Mouse (Mus musculus) adrenal gland, postnatal 14 days (tissue): Measurements from ENCODE around the gene Tnfsf12. TPM values are rescaled to one million over a fixed set of nuclear protein-coding genes. Genes with fewer than 3 reads are reported as not detected.

ENCODE experiments used
- DNase-seq: peaks from one replicate; pipeline ENCODE4 v3.0.0; 2021; ENCODE audit warnings: mixed read lengths
- total RNA-seq: library from RNA; stranded (reverse); gene quantifications from 2 replicates; pipeline ENCODE4 v1.2.3, GENCODE M21; 2021

Tnfsf12 gene
- total RNA-seq, 1 experiment from 2014 or later = 20.3 TPM

DNA sequence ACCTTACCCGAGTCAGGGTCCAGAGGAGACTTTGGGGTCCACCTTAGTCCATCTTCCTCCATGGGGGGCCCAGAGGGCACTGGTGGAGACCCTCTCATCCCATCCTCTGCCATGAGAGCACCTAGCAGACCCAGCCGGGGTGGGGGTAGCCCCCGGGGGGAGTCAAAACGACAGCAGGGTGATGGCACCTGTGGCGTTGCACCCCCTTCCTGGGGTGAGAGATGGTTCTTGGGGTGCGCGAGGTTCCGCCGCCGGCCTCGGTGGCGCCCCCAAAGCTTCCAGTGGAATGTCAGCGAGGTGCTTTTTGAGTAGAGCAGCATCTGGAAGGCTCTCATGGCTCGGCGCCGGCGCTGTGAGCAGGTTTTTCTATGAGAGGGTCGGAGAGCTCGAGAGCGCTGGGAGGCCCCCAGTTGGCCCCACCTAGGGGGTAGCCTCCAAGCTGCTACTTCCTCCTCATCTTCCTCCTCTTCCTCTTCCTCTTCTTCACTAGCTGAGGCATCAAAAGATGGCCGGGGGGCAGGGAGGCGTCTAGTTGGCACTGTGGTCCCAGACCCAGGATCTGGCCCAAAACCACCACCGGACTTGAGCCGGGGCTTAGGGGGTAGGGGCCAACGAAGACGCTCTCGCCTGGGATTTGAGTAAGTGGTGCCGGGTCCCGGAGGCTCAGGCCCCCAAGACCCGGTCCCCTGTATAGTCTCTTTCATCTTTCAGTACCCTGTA, 15.4 kb downstream of the Tnfsf12 start:
- peak; percentile 18 for DNase-seq

DNA sequence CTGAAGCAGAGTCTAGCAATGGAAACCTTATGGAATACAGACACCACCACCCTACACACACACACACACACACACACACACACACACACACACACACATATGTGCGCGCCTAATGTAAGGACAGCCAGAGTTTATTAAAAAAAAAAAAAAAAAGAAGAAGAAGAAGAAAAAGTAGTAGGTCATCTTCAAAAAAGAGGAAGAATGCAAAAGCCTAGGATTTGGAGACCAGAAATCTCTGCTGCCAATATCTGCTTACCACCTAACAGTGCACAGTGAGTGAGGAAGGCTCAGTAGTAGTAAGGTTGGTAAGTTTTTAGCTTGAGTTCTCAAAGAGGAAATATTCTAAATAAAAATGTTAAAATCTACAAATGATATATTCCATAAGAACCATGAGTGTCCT, 16.5 kb downstream of the Tnfsf12 start:
- DNase-seq = no peak

DNA sequence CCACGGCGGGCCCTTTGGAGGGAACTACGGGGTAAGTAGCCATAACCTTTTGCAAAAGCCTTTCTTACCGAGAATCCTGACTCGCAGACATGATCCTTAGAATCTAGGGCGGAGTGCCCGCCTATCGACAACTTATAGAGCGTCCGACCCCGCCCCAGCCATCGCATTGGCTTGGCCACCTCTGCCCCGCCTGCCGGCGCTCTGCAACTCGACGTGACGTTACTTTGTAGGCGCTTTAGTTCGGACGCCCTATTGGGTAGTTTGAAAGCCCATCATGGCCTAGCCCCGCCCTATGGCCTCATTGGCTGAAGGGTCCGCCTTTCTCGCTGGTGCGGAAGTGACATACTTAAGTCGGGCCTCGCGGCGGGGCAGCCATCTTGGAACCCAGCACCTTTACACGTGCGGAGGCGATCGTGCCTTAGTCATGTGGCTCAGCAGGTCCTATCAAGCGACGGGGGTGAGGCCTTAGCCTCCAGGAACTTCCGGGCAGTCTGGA, 23.4 kb downstream of the Tnfsf12 start, which contains the start of gene Eif4a1:
TSS of gene Eif4a1 (minus strand) at position 213 of the 496 bp plus-strand sequence.
- DNase-seq = peak; percentile 99

DNA sequence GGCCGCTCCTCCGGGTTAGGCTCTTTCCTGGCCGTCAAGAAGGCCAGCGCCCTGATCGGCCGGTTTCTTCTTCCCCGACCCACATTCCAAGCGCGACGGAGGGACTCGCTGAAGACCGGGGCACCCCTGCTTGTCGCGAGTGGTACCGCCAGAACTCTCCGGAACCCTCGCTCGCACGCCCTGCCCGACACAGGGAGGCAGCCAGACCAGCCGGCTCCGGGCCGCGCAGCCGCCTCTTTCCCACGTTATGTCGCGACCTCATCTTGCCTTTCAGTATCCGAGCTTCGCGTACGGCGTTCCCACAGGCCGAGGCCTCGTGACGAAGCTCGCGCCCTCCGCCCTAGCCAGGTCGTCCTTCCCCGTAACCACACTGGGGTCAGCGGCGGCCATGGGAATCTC, 23.9 kb downstream of the Tnfsf12 start:
- DNase-seq = no peak

DNA sequence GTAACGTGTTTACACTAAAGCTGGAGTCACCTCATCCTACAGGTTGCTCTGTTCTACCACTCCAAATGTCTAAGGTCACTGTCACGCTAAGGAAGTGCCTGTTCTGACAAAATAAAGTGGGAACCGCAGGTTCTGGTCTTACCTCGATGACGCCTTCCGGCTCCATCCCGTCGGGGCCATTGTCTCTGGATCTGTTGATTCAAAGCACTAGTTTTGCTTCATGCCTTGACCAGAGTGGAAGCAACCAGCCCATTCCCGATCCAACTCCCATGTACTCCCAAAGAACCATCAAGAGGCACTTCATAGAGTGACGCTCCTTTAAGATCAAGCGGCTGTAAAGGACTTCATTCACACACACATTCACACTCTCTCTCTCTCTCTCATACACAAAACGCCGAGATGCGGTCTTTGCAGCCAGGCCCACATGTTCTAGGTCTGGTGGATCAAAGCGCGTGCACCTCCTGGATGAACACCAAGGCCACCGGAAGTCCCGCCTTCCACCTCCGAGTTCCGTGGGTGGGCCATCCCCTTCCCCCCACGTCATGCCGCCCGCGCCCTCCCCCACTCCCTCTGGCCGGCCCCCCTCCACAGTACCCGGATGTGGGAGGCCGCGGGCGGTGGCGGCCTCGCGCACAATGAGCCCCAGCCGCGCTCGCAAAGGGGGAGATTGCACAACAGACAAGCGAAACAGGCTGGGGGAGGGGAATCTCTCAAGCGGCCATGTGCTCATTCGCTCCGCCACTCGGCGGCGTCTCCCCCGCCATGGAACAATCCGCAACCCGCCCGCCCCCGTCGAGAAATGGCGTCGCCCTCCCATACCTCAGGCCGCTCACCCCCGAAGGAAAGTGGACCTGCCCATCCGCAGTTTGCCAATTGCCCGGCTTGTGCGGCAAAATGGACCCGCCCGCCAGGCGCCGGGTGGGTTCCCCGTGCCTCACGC, 24.6 kb downstream of the Tnfsf12 start:
- peak; percentile 99 for DNase-seq

DNA sequence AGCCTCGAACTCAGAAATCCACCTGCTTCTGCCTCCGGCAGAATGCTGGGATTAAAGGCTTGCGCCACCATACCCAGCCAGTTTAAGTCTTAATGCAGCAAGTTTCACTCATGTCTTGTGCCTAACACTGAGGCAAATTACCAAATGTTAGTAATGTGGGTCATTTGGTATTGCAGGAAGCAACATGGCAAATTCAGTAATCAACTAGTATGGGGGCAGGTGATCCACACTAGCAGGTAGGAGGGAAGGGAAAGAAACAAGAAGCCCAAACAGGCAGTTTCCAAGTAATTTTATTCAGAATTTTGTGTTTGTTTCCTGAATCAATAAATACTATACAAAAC, 29.0 kb downstream of the Tnfsf12 start:
- no peak for DNase-seq

DNA sequence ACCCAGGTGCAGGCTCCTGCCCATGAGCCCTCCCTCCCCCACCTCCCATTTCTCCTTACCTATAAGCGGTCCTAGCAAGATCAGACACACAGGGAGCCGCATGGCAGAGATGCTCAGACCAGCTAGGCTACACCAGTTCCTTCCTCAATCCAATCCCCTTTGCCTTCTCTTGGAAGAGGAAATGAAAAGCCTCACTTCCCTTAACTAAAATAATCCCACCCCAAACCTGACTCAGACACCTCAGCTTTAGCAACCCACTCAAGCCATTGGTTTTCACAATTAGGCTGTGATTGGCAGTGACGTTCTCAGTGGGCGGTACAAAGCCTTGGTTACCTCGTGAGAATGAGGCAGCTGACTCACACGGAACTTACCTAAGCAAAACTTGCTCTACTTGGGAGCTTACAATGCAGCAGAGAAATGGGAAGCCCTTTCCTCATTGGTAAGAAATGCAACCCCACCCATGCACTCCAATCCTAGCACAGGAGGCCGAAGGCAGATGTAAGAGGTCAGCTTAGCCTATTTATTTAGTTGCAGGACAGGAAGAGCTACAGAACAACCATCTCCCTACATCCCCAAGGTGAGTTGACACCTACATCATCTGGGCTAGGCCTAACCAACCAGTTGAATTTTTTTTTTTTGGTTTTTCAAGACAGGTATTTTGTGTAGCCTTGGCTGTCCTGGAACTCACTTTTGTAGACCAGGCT, 29.5 kb downstream of the Tnfsf12 start, which contains the start of gene Cd68:
TSS of gene Cd68 (minus strand) at position 193 of the 704 bp plus-strand sequence.
- DNase-seq = peak; percentile 73

DNA sequence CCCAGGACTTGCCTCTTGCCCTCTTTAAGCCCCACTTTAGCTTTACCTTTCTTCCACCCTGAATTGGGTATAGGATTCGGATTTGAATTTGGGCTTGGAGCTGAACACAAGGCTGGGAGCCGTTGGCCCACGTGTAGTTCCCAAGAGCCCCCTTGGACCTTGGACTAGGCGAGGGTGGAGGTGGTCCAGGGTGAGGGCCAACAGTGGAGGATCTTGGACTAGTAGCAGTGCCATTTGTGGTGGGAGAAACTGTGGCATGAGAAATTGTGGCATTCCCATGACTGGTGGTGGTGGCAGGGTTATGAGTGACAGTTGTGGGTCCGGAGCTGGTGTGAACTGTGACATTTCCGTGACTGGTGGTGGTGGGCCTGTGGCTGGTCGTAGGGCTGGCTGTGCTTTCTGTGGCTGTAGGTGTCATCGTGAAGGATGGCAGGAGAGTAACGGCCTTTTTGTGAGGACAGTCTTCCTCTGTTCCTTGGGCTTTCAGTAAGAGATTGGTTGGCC, 30.1 kb downstream of the Tnfsf12 start:
- no peak for DNase-seq

DNA sequence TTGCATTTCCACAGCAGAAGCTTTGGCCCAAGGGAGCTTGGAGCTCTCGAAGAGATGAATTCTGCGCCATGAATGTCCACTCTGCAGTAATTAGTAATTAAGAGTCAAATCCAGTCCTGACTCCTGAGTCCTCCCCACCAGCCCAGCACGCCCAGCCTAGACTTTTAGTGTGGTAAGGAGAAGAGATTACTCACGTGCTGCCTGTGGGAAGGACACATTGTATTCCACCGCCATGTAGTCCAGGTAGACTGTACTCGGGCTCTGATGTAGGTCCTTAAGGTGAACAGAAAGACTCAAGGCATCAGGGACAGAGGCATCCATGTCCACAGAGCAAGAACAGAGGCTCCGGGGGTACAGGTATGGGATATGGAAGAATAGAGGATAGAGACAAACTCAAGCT, 30.8 kb downstream of the Tnfsf12 start:
- DNase-seq = no peak

DNA sequence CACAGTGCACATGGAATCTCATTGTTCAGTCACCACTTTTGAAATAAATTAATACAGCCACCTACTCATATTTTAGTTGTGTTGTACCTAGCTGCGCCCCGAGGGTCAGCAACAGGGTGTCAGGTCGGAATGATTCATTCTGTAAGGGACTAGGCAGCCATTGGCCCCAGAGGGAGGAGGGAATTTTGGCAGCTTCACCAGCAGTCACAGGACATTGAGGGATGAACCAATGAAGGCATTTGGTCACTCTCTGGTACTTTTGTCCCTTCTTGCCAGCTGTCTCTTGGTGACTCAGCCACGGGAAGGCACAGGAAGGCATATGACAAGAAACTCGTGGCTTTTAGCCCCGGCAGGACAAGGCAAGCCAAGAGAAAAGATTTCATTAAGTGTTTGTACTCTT, 31.9 kb downstream of the Tnfsf12 start:
- peak; percentile 83 for DNase-seq

DNA sequence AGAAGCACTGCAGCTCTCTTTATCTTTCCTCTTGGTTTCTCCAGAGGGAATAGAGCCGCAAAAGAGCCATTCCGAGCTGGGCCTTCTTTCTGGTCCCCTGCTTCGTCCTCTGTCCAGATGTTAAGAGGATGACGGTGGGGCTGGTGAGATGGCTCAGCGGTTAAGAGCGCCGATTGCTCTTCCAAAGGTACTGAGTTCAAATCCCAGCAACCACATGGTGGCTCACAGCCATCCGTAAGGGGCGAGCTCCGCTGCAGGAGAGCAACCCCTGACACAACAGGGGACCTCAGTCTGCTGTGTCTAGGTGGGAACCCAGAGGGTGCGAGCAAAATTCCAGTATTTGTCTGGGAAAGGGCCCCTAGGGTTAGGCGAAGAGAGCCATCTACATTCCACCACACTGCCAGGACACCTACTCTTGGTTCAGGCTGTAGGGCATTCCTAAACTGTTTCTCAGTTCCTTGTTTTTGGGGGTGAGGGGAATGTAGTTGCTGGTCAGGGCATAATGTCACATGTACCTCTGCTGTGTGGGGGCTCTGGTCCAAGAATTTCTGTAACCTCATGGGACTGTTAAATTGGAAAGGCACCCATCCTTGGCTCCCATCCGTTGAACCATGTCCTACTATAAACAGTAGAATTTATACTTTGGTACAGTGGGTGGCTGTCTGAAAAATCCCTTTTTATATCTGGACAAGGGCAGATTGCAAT, 32.5 kb downstream of the Tnfsf12 start:
- no peak for DNase-seq

DNA sequence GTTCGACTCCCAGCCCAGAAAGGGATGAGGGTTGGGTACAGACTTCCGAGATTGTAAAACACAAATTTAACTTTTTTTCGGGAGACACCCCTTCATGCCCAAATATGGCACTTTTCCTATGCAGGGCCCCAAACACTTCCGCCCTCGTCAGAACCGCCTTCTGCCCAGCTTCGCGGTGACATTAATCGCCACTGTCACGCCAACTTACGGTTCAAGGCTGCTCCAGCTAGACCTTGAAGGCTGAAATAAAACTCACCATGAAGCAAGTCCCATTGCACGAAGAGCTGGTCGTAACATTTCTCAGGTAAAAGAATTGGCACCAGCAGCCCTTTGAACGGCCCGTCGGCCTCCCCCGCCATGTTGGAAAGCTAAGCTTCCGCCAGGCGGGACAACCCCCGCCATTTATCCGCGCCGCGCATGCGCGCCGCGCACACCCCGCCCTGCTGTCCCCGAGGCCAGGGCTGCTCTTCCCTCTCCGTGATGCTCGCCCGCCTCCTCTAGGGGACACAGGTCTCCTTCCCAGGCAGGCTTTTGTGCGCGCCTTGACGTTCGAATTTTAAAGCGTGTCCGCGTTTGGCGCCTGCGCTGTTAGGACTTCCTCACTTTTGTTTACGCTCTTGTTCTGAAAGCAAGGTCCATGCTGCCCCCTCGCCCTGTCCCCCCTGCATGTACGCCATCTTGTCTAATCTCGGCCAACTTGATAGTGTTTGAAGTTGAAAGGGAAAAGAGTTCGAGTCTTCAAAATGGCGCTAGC, 33.3 kb downstream of the Tnfsf12 start, which contains the start of gene Mpdu1:
TSS of gene Mpdu1 (minus strand) at position 430 of the 754 bp plus-strand sequence.
- DNase-seq = peak; percentile 97

DNA sequence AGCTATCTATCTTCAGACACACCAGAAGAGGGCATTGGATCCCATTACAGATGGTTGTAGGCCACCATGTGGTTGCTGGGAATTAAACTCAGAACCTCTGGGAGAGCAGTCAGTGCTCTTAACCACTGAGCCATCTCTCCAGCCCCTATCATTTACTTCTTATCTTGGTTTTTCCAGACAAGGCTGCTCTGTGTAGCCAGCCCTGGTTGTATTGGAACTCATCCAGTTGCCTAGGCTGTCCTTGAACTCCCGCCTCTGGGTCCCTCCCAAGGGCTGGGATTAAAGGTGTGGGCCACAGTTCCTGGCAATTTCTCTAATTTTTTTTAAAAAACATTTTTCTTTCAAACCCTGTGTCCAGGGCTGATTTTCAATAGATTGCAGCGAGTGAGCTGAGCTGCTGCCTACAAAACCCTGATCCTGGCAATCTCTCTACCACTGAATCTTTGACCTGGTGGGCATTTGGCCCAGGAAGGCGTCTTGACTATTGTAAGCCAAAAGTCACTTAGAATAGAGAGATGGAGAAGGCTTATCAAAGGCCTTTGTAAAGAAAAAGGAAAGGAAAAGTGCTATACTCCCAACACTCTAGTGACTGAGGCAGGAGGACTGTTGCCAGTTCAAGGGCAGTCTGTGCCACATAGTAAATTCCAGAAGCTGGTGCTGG, 34.3 kb downstream of the Tnfsf12 start:
- peak; percentile 67 for DNase-seq

DNA sequence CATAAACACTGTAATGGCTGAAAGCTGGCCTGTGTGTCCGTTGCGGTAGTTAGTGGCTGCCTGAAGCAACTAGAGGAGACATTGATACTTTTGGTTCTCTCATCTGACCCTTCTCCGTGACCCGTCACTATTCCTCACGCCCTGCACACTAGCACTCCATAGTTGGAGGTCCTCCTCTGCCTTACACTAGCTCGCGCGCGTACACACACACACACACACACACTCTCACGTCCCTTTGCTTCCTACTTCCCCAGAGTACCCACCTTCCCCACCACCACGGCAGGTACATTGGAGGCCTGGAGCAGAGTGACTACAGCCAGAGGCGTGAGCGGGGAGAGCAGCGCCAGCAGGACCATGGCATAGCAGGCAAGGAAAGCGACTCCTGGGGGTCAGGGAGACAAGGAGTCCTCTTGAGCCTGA, 38.2 kb downstream of the Tnfsf12 start:
- DNase-seq = no peak

DNA sequence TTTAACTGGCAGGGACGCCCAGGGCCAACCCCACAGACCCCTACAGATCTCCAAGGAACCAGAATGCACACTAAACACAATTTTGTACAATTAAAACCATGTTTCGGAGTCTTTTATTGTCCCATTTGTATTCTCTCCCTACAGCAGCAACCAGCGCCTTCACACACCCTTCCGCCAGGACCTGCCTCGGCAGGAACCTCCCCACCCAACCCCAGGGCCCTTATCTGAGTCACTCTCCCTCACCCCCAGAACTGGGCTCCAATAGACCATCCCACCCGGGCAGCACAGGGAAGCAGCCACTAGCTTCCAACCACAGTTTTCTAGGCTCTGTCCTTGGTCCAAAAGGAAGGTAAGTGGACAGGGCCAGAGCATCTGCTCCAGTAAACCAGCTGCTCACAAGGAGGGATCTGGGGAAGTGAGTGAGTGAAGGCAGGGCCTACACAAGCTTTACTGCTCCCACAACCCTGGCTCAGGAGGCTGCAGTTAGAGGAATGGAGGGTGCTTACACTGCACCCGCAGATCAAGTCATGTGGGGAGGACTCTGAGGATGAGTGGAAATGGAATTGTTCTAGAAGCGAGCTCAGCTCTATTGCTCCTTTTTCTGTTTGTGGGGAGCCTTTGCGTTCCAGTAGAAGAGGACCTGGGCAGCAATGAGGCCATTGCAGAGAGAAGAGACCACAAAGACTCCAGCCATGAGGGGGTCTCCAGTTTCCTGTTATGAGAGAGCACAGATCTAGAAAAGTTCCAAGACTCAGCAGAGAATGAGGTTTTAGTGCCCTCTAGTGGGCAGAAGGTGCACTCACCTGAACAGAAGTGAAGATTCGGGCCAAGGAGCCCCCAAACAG, 38.8 kb downstream of the Tnfsf12 start:
- peak; percentile 66 for DNase-seq

DNA sequence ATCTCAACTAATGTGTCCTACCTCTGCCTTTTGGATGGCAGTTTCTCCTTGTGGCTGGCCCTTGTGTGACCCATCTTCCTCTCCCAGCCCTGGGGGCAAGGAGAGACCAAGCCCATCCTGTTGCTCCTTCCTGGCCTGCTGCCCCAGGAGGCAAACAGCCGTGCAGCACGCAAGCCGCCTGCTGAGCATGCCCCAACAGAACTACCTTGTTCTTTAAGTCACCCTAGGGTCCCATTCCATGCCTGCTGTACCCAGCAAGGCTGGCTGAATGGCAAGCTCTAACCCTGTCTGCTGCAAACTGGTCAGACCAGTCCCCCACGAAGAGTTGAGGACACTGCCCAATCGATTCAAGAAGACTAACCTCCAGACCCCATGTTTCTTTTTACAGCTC, 39.6 kb downstream of the Tnfsf12 start:
- DNase-seq = no peak

DNA sequence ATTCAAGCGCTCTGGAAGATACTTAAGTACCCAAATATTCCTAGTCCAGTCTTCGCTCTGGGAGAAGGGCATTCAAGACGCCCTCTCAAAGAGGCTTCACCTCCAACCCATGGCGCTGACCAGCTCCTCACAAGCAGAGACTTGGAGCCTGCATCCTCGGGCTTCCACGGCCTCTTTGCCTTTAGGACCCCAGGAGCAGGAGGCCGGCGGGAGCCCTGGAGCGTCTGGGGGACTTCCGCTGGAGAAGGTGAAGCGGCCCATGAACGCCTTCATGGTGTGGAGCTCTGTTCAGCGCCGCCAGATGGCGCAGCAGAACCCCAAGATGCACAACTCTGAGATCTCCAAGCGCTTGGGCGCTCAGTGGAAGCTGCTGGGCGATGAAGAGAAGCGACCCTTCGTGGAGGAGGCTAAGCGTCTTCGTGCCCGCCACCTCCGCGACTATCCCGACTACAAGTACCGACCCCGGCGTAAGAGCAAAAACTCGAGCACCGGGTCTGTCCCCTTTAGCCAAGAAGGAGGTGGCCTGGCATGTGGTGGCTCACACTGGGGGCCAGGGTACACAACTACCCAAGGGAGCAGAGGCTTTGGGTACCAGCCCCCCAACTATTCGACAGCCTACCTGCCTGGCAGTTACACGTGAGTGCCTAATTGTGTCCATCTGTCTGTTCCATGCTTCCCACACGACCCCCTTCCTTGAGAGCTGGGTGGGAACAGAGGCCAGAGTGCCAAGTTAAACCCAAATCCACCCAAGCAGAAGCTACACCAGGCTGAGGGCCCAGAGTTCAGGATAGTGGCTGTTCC, 40.2 kb downstream of the Tnfsf12 start, which contains the start of gene Sox15:
TSS of gene Sox15 (plus strand) at position 51 of the 801 bp plus-strand sequence.
- DNase-seq = peak; percentile 77

DNA sequence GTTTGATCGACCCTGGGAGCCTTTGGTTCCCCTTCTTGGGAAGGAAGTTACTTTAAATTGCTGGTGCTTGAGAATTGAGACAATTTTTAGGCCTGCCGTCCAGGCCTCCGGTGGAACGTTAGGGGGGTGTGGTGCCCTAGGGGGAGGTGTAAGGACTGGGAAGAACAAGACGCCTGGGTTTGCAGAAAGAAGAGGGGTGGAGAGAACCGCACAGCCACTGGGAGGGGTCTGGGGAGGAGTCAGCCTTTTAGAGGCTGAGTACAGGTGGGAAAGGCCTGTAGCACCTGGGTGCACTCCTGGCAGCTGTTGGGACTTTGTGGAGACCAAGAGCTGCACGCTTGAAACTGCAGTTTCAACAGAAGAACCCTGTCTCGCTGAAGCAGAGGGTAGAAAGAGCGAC, 40.9 kb downstream of the Tnfsf12 start:
- no peak for DNase-seq
